Mouse (Mus musculus) heart, embryonic 14.5 days (tissue): ENCODE results near the gene Aco2. TPM values are rescaled to one million over a fixed set of nuclear protein-coding genes. Genes with fewer than 3 reads are reported as not detected.
"Not testable (repeated sequence)": the region's sequence is repeated elsewhere in the genome, so short reads cannot be mapped to it uniquely, and the experiment has no call there.

Experiments
- ATAC-seq: fragments of 200-750 bp; cut with Nextera tagmentation; 2 replicates; pipeline ENCODE4 v1.8.0; 2017; ENCODE audit warnings: low read depth, moderate TSS enrichment; ENCODE audit not compliant: insufficient number of reproducible peaks, insufficient read depth, low FRiP score
- H3K27ac ChIP-seq, 2 experiments: fragments of 200-500 bp in 1 of 2; fragments of 300-500 bp in 1 of 2; sonication (generic) in 1 of 2; replicated peaks in 1 of 2; 2 replicates each; pipeline ENCODE4 v1.5.1; 2012 to 2014; ENCODE audit warnings: low read depth in 2 of 2, low read length in 2 of 2, control low read depth in 1 of 2, mild to moderate bottlenecking in 1 of 2, mixed read lengths in 1 of 2; ENCODE audit not compliant: control insufficient read depth in 1 of 2, insufficient read depth in 1 of 2
- H3K27me3 ChIP-seq: fragments of 300-500 bp; sonication (generic); 2 replicates; pipeline ENCODE4 v1.6.1; 2014; ENCODE audit warnings: mild to moderate bottlenecking, low read length, control low read depth; ENCODE audit not compliant: control insufficient read depth, insufficient read depth
- H3K36me3 ChIP-seq: fragments of 300-500 bp; sonication (generic); 2 replicates; pipeline ENCODE4 v1.6.1; 2014; ENCODE audit warnings: mild to moderate bottlenecking, control low read depth, low read length, mixed read lengths; ENCODE audit not compliant: control insufficient read depth, insufficient read depth
- H3K4me1 ChIP-seq, 2 experiments: fragments of 200-500 bp in 1 of 2; fragments of 300-500 bp in 1 of 2; sonication (generic) in 1 of 2; 2 replicates each; pipeline ENCODE4 v1.6.1; 2012 to 2014; ENCODE audit warnings: low read length in 2 of 2, control low read depth in 1 of 2, mixed read lengths in 1 of 2; ENCODE audit not compliant: control insufficient read depth in 2 of 2, insufficient read depth in 2 of 2
- H3K4me2 ChIP-seq: fragments of 300-500 bp; sonication (generic); 2 replicates; pipeline ENCODE4 v1.6.1; 2014; ENCODE audit warnings: mild to moderate bottlenecking, low read length
- H3K4me3 ChIP-seq, 2 experiments: fragments of 200-500 bp in 1 of 2; fragments of 300-500 bp in 1 of 2; sonication (generic) in 1 of 2; 2 replicates each; pipeline ENCODE4 v1.5.1; 2012 to 2014; ENCODE audit warnings: low read length in 2 of 2, mild to moderate bottlenecking in 2 of 2, control low read depth in 1 of 2, low read depth in 1 of 2, moderate library complexity in 1 of 2; ENCODE audit not compliant: control insufficient read depth in 1 of 2, insufficient read depth in 1 of 2
- H3K9ac ChIP-seq: fragments of 300-500 bp; sonication (generic); 2 replicates; pipeline ENCODE4 v1.6.1; 2014; ENCODE audit warnings: mild to moderate bottlenecking, low read length
- H3K9me3 ChIP-seq: fragments of 300-500 bp; sonication (generic); 2 replicates; pipeline ENCODE4 v1.6.1; 2016; ENCODE audit warnings: low read length, control low read depth; ENCODE audit not compliant: control insufficient read depth
- WGBS: fragments of 180-500 bp; shearing (Covaris S2); extraction: QIAGEN DNeasy Blood & Tissue Kit; methylation state at CpG from one replicate; pipeline ENCODE4 v1.1.7; 2014; 5-methylcytosine and 5-hydroxymethylcytosine counted together
- polyA plus RNA-seq: library from polyadenylated mRNA; unstranded; fragments of >200 nt; fragmentation: Nextera tagmentation; extraction: Ambion mirVana; gene quantifications from 2 replicates; pipeline ENCODE4 v1.2.1, GENCODE M21; 2014

Gene Aco2
- polyA plus RNA-seq, 1 experiment from 2014 or later = 571 TPM

GRCm38 (mm10) chr15:81898751-81899150, 26.6 kb downstream of the Aco2 start:
- Histone ChIP-seq H3K27me3 (no peaks in the 10 kb centered on the region), H3K4me2 (no peak overlapping the region), H3K9ac (no peak overlapping the region), H3K4me3 (no peak overlapping the region), H3K4me1 (peaks cover 4 to 11% of the 10 kb centered on the region in 2 experiments; a peak in 3 of 4 replicates), H3K9me3 (no peaks in the 10 kb centered on the region), H3K27ac (peak overlapping the region; percentile 29 to 42; a peak in 3 of 4 replicates), H3K36me3 (peaks cover 98% of the 10 kb centered on the region)
- no peak for ATAC-seq
- 39% methylated on average over 2 of the region's 2 CpGs for WGBS

GRCm38 (mm10) chr15:81904939-81905338, 32.8 kb downstream of the Aco2 start:
- no peak overlapping the region for H3K9ac ChIP-seq
- WGBS = 35% methylated on average over 2 of the region's 2 CpGs
- no peaks in the 10 kb centered on the region for H3K4me1 ChIP-seq
- no peaks in the 10 kb centered on the region for H3K27me3 ChIP-seq
- peaks cover 98% of the 10 kb centered on the region for H3K36me3 ChIP-seq
- no peak overlapping the region for H3K4me3 ChIP-seq
- no peak overlapping the region for H3K4me2 ChIP-seq
- no peaks in the 10 kb centered on the region for H3K9me3 ChIP-seq
- no peak for ATAC-seq
- no peak overlapping the region for H3K27ac ChIP-seq

DNA sequence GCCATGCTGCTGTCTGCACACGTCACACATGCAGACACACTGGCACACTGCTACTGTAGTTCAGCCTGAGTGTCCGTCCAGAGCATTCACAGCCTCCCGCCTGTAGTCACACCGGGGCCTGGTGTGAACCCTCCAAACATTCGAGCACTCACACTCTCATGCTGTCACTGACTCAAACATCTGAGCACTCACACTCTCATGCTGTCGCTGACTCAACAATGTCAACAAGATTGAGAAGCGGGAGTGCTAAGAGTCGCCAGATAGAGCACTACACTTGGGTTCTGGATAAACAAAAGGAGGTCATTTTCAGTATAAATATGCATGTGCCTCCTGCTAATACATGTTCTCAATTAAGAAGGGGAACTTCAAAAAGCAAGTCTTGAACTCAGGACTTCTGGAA, 35.8 kb downstream of the Aco2 start:
- Histone ChIP-seq H3K27ac (no peak overlapping the region), H3K9me3 (no peaks in the 10 kb centered on the region), H3K4me1 (no peaks in the 10 kb centered on the region), H3K4me2 (no peak overlapping the region), H3K27me3 (no peaks in the 10 kb centered on the region), H3K36me3 (peaks cover 98% of the 10 kb centered on the region), H3K9ac (no peak overlapping the region), H3K4me3 (no peak overlapping the region)
- ATAC-seq = no peak
- 87% methylated on average over 8 of the region's 8 CpGs for WGBS

DNA sequence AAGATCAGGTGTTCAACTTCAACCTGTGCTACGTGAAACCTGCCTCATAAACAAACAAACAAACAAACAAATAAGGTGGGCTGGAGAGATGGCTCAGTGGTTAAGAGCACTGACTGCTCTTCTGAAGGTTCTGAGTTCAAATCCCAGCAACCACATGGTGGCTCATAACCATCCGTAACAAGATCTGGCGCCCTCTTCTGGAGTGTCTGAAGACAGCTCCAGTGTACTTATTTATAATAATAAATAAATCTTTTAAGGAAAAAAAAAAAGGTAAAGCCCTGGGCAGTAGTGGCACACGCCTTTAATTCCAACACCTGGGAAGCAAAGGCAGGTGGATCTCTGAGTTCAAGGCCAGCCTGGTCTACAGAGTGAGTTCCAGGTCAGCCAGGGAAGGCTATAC, 36.7 kb downstream of the Aco2 start:
- not testable (repeated sequence) for H3K27me3 ChIP-seq, H3K4me2 ChIP-seq, H3K4me1 ChIP-seq, H3K4me3 ChIP-seq, H3K27ac ChIP-seq, H3K9me3 ChIP-seq, ATAC-seq, H3K9ac ChIP-seq
- H3K36me3 ChIP-seq = peaks cover 98% of the 10 kb centered on the region
- 89% methylated on average over 4 of the region's 4 CpGs for WGBS

- H3K27me3 ChIP-seq = no peaks in the 10 kb centered on the region
- ATAC-seq = no peak
- no peaks in the 10 kb centered on the region for H3K9me3 ChIP-seq
- no peaks in the 10 kb centered on the region for H3K4me1 ChIP-seq
- H3K27ac ChIP-seq = no peak overlapping the region
- H3K9ac ChIP-seq = no peak overlapping the region
- no peak overlapping the region for H3K4me2 ChIP-seq
- peaks cover 95% of the 10 kb centered on the region for H3K36me3 ChIP-seq
- 49% methylated on average over 2 of the region's 2 CpGs for WGBS
- H3K4me3 ChIP-seq = no peak overlapping the region
Measured at GRCm38 (mm10) chr15:81912498-81912897, 40.4 kb downstream of the Aco2 start.

DNA sequence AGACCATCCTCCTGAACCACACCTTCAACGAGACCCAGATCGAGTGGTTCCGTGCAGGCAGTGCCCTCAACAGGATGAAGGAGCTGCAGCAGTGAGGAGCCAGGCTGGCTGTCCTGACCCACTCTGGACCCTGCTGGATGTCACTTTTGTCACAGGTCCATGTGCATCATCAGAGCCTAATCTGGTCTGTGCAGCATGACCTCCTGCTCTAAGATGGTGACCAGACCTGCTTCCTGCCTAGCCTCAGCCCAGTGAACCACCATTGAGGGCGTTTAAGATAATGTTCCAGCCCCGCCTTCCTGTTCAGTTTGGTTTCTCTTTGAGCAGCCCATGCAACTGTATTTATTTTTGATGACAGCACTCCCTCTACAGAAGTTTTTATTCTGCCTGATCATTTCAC, 42.6 kb downstream of the Aco2 start:
- peaks cover 76% of the 10 kb centered on the region for H3K36me3 ChIP-seq
- H3K4me2 ChIP-seq = no peak overlapping the region
- H3K9ac ChIP-seq = no peak overlapping the region
- no peak for ATAC-seq
- no peaks in the 10 kb centered on the region for H3K4me1 ChIP-seq
- no peaks in the 10 kb centered on the region for H3K9me3 ChIP-seq
- WGBS = 78% methylated on average over 5 of the region's 5 CpGs
- no peak overlapping the region for H3K4me3 ChIP-seq
- H3K27me3 ChIP-seq = no peaks in the 10 kb centered on the region
- H3K27ac ChIP-seq = no peak overlapping the region

GRCm38 (mm10) chr15:81915663-81916062, 43.6 kb downstream of the Aco2 start:
- no peak overlapping the region for H3K27ac ChIP-seq
- H3K27me3 ChIP-seq = no peaks in the 10 kb centered on the region
- H3K4me1 ChIP-seq = no peaks in the 10 kb centered on the region
- ATAC-seq = no peak
- no peak overlapping the region for H3K9ac ChIP-seq
- WGBS = 66% methylated on average over 5 of the region's 5 CpGs
- no peaks in the 10 kb centered on the region for H3K9me3 ChIP-seq
- H3K4me2 ChIP-seq = no peak overlapping the region
- H3K36me3 ChIP-seq = peaks cover 66% of the 10 kb centered on the region
- H3K4me3 ChIP-seq = no peak overlapping the region

DNA sequence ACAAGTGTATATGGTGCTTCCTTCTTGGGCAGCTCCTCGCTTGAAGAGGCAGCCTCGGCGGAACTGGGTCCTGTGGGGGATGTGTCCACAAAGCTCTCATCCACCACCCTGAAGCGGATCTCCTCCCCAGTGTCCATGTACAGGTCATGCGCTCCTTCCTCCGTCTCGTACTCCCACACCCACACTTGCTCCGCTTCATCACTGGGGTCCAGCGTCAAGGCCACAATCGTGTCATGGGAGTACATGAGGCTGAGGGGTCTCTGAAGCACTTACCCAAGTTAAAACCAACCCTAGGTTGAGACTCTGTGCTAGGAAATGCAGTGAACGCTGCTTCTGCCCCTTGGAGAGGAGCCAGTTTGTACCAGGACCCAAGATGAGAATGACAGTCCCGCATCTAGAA, 45.1 kb downstream of the Aco2 start:
- H3K36me3 ChIP-seq = peaks cover 50% of the 10 kb centered on the region
- H3K27me3 ChIP-seq = no peaks in the 10 kb centered on the region
- H3K9me3 ChIP-seq = no peaks in the 10 kb centered on the region
- H3K4me1 ChIP-seq = no peaks in the 10 kb centered on the region
- H3K4me3 ChIP-seq = no peak overlapping the region
- 86% methylated on average over 12 of the region's 12 CpGs for WGBS
- no peak for ATAC-seq
- no peak overlapping the region for H3K27ac ChIP-seq
- H3K4me2 ChIP-seq = no peak overlapping the region
- no peak overlapping the region for H3K9ac ChIP-seq
